Mouse (Mus musculus): ENCODE data around the gene Cep95. TPM values are rescaled to one million over a fixed set of nuclear protein-coding genes. Genes with fewer than 3 reads are reported as not detected.
"Not testable (repeated sequence)": the region's sequence is repeated elsewhere in the genome, so short reads cannot be mapped to it uniquely, and the experiment has no call there.

Gene Cep95
- polyA plus RNA-seq, 1 experiment from 2014 or later: 14.6 TPM

DNA sequence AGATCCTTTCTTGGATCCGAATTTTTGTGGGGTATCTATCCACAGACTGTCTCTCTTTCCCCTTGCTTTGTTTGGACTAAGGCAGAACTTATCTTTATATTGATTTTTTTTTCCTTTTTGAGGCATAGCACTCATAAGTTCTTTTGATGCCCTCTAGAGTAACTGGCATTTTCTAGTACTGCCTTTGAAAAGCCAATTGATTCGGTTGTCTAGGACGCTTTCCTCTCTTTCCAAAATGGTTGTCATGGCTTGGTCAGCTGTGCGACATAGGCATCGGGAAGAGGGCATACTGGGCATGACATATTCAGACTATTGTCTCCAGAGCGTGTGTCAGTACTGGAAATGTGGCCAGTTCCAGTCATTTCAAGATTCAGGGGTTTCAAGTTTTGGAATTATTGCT, 597 bp downstream of the Cep95 start:
- peak overlapping the region; percentile 88 for H3K4me3 ChIP-seq (replicated peaks)
- 0% methylated on average over 6 of the region's 6 CpGs for whole genome bisulfite sequencing
- no peaks in the 10 kb centered on the region for H3K27me3 ChIP-seq (replicated peaks)
- H3K4me1 ChIP-seq (replicated peaks): peaks cover 4% of the 10 kb centered on the region; the same call in 1 of the 2 replicates
- H3K9me3 ChIP-seq: no peaks in the 10 kb centered on the region
- peaks cover 8% of the 10 kb centered on the region for H3K36me3 ChIP-seq
- ATAC-seq: no peak
- H3K4me2 ChIP-seq (replicated peaks): peak overlapping the region; percentile 64
- H3K9ac ChIP-seq: peak overlapping the region; percentile 79
- H3K27ac ChIP-seq: peak overlapping the region; percentile 100

DNA sequence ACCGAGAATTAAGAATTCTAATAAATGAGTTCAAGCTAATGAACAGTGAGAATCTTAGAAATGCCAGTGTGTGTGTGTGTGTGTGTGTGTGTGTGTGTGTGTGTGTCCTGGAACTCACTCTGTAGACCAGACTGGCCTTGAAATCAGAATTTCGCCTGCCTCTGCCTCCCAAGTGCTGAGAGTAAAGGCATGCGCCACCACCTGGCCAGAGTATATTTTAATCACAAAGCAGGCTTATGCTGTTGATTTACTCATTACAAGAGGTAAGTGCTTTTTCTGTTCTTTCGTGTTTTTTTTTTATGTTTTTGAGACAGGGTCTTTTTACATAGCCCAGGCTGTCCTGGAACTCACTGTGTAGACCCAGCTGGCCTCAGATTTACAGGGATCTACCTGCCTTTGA, 4.8 kb downstream of the Cep95 start:
- H3K36me3 ChIP-seq: peaks cover 18% of the 10 kb centered on the region

DNA sequence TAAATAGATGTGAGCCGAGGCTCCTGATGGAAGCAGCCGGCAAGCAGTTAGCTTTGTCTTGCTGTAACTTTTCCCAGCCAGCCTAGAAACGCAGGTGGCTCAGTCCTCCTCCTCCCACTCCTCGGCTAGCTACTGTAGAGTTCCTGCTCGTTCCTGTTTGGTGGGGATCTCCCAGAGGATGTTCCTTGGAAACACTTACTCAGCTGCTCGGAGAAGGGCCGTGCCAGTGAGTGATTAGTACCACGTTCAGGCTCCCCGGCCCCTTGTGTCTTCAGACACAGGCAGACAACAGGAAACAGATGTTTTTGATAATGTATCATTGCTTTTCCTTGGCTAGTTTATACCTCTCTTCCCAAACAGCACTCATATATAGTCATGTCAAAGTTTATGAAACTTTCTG, 6.6 kb downstream of the Cep95 start:
- Histone ChIP-seq H3K9ac (no peak overlapping the region), H3K27ac (no peak overlapping the region), H3K4me2 (replicated peaks) (no peak overlapping the region), H3K9me3 (no peaks in the 10 kb centered on the region), H3K36me3 (peaks cover 21% of the 10 kb centered on the region), H3K4me1 (replicated peaks) (no peaks in the 10 kb centered on the region), H3K27me3 (replicated peaks) (no peaks in the 10 kb centered on the region), H3K4me3 (replicated peaks) (no peak overlapping the region)
- no peak; the same call in 1 of the 2 replicates for ATAC-seq
- 58% methylated on average over 9 of the region's 9 CpGs for WGBS

More for the DNA sequence above, 4.8 kb downstream of the Cep95 start:
- H3K9ac ChIP-seq: no peak overlapping the region
- H3K4me1 ChIP-seq (replicated peaks): no peaks in the 10 kb centered on the region
- 76% methylated on average over 4 of the region's 4 CpGs for WGBS
- no peak overlapping the region for H3K27ac ChIP-seq
- no peak for ATAC-seq
- H3K27me3 ChIP-seq (replicated peaks): no peaks in the 10 kb centered on the region
- H3K4me2 ChIP-seq (replicated peaks): no peak overlapping the region
- no peak overlapping the region for H3K4me3 ChIP-seq (replicated peaks)
- no peaks in the 10 kb centered on the region for H3K9me3 ChIP-seq

DNA sequence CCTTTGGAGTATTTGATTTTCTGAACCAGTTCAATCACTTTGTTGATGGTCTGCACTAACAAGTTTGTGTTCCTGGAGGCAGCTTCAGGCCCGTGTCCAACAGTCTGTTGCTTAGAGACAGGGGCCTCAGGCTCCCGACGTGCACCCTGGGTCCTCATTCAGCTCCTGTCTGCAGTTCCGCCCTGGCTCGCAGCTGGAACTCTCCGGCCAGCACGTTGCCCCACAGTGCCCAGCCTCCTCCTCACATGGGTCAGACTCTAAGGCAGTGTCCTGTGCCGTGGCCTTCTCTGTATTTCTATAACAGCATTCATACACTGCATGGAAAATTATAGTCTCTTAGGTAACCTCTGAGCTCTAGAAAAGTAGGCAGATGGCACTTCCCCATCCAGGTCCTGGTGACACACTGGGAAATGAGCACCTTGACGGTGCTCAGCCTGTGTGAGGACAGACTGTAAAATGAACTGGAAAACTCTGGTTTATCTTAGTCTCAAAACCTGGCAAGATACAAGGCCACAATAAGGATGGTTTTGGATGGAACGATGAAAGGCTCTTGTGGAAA, 13.1 kb downstream of the Cep95 start:
- Histone ChIP-seq H3K9me3 (no peaks in the 10 kb centered on the region), H3K4me2 (replicated peaks) (no peak overlapping the region), H3K4me1 (replicated peaks) (no peaks in the 10 kb centered on the region), H3K27ac (no peak overlapping the region), H3K36me3 (peaks cover 31% of the 10 kb centered on the region), H3K9ac (no peak overlapping the region), H3K27me3 (replicated peaks) (no peaks in the 10 kb centered on the region), H3K4me3 (replicated peaks) (no peak overlapping the region)
- no peak for ATAC-seq
- WGBS: 80% methylated on average over 10 of the region's 10 CpGs

DNA sequence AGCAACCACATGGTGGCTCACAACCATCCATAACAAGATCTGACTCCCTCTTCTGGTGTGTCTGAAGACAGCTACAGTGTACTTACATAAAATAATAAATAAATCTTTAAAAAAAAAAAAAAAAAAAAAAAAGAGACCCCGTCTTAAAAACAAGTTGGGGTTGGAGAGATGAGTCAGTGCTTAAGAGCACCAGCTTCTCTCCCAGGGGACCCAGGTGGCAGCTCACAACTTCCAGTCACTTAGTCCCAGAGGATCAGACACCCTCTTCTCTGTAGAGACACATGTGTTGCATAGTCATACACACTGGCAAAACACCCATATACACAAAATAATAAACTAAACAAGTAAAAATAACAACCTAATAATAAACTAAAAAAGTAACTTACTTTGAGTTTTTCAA, 18.4 kb downstream of the Cep95 start:
- H3K4me3 ChIP-seq (replicated peaks); H3K9me3 ChIP-seq; H3K4me2 ChIP-seq (replicated peaks); H3K4me1 ChIP-seq (replicated peaks); ATAC-seq; H3K27me3 ChIP-seq (replicated peaks); H3K9ac ChIP-seq; H3K27ac ChIP-seq: not testable (repeated sequence)
- 83% methylated on average over 1 of the region's 1 CpGs for WGBS
- peaks cover 23% of the 10 kb centered on the region for H3K36me3 ChIP-seq

DNA sequence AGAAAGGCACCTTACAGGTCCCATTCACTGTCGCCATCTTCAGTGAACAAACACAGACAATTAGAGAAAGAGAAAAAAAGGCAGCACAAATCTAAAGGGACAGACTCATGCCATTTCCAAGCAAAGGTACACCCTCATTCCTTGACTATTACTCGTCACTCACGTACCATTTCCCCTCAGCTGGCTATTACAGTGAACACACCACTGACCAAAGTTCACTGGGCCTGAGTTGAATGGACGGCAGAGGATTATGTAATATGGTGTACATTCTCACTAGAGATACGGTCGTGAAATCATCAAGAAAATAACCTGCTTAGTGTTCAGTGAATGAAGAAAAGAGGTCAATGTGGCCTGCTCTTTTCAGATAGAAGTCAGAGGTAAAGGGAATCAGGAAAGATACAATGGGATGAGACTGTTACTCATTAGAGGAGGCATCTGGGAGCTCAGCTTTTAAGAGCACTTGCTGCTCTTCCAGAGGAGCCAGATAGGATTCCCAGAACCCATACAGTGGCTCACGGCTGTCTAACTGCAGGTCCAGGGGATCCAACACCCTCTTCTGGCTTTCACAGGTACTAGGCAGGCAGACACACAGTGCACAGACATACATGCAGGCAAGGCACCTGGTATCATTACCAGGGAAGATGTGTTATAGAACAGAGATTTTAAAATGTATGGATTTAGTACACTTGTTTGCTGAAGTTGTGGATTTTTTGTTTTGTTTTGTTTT, 23.5 kb downstream of the Cep95 start:
- ATAC-seq: peak; percentile 92
- peaks cover 28% of the 10 kb centered on the region for H3K36me3 ChIP-seq

DNA sequence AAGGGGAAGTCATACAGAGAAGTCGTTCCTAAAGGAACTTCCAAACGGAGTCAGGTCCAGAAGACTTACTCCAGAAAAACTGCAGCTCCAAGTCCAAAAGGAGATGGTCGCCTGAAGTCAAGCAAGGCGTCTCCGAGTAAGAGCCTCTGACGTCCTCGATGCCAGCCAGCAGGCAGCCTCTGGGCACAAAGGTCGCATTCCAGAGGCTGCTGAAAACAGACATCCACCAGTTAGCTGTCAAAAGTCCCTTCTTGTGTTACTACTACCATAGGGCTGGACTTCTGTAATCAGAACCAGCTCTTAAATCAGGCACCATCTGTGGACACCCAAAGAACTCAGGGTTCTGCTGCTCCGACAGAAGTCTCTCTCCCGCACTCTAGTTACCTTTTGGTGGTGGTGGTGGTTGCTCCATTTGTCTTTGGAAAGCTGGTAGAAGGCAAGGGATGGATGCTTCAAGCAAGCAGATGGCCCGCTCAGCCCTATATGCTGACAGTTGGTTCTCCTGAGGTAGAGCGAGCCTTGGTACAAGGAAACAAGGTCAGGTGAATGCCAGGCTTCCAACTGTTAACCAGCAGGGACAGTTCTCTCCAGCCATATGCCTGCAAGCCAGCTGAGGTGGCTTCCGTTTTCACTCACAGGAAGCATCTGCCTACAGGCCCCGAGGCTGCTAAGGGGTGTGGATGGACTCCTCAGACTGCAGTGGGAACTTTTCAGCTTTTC, 25.7 kb downstream of the Cep95 start:
- H3K4me1 ChIP-seq (replicated peaks): no peaks in the 10 kb centered on the region; the same call in 1 of the 2 replicates

More for the DNA sequence above, 23.5 kb downstream of the Cep95 start:
- Histone ChIP-seq H3K27ac (peak overlapping the region; percentile 68), H3K4me1 (replicated peaks) (no peaks in the 10 kb centered on the region), H3K27me3 (replicated peaks) (no peaks in the 10 kb centered on the region), H3K9ac (no peak overlapping the region), H3K4me3 (replicated peaks) (no peak overlapping the region), H3K9me3 (no peaks in the 10 kb centered on the region), H3K4me2 (replicated peaks) (no peak overlapping the region)
- 75% methylated on average over 7 of the region's 7 CpGs for WGBS

DNA sequence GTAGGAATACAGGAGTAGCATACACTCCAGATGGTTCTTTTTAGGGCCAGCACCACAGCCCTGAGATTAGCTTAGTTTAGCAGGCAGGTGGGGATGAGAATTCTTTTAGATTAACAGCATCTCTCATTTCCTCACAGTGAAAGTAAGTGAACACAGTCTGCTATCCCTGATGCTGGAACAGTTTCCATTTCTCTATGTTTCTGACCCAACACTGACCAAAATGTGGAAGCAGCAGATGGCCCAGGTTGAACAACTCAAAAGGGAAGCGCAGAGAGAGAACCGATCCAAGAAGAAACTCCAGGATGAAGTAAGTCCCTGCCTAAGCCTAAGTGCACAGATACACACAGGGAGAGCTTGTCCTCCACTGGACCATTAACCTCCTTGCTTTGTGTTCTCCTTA, 26.3 kb downstream of the Cep95 start:
- H3K27me3 ChIP-seq (replicated peaks): no peaks in the 10 kb centered on the region
- H3K4me1 ChIP-seq (replicated peaks): no peaks in the 10 kb centered on the region; the same call in 1 of the 2 replicates
- H3K9me3 ChIP-seq: no peaks in the 10 kb centered on the region
- WGBS: 95% methylated on average over 2 of the region's 2 CpGs
- H3K36me3 ChIP-seq: peaks cover 33% of the 10 kb centered on the region
- no peak overlapping the region for H3K9ac ChIP-seq
- ATAC-seq: no peak
- no peak overlapping the region for H3K4me2 ChIP-seq (replicated peaks)
- H3K27ac ChIP-seq: no peak overlapping the region
- no peak overlapping the region for H3K4me3 ChIP-seq (replicated peaks)

More for the DNA sequence above, 25.7 kb downstream of the Cep95 start:
- H3K4me3 ChIP-seq (replicated peaks): no peak overlapping the region
- peaks cover 32% of the 10 kb centered on the region for H3K36me3 ChIP-seq
- no peaks in the 10 kb centered on the region for H3K27me3 ChIP-seq (replicated peaks)
- H3K9ac ChIP-seq: no peak overlapping the region
- no peak overlapping the region for H3K27ac ChIP-seq
- WGBS: 67% methylated on average over 14 of the region's 14 CpGs
- H3K9me3 ChIP-seq: no peaks in the 10 kb centered on the region
- H3K4me2 ChIP-seq (replicated peaks): no peak overlapping the region
- ATAC-seq: no peak

DNA sequence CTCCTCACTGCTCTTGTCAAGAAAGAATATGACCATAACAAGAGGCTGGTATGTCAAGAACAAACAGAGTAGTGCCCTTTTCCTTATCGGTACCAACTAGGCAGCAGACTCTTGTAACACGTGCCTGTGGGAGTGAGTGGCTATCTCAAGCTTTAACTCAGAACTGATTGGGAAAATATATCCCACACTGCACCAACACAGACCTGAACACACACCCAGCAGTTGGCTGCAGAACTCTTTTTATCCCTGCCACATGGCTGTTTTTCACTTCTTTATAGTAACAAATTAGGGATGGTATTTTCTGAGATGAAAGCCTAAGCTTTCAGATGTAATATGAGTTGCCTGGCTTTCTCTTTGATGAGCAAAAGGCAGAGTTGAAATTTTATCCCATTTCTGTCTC, 26.7 kb downstream of the Cep95 start:
- H3K27ac ChIP-seq: no peak overlapping the region
- no peaks in the 10 kb centered on the region; the same call in 1 of the 2 replicates for H3K4me1 ChIP-seq (replicated peaks)
- no peak overlapping the region for H3K4me3 ChIP-seq (replicated peaks)
- no peaks in the 10 kb centered on the region for H3K9me3 ChIP-seq
- ATAC-seq: no peak
- H3K4me2 ChIP-seq (replicated peaks): no peak overlapping the region
- H3K36me3 ChIP-seq: peaks cover 32% of the 10 kb centered on the region
- no peak overlapping the region for H3K9ac ChIP-seq
- no peaks in the 10 kb centered on the region for H3K27me3 ChIP-seq (replicated peaks)
- 82% methylated on average over 2 of the region's 2 CpGs for WGBS

DNA sequence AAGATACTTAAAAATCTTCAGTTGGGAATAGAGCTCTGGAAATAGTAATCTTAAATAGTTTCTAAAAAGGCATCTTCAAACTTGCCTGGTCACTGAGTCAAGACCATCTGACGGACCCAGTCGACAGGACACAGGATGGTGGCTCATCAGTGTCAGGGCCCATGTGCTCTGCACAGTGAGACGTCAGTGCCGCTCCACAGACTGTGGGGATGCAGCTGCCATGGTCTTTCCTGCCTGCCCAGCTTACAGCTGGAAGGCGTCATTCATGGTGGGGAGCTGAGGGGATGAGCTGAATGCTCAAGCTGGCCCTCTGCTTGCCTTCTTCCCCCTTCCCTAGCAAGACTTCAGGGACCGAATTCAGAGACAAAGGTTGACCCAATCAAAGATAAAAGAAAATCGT, 27.3 kb downstream of the Cep95 start:
- H3K27ac ChIP-seq: no peak overlapping the region
- no peak overlapping the region for H3K4me3 ChIP-seq (replicated peaks)
- H3K4me1 ChIP-seq (replicated peaks): no peaks in the 10 kb centered on the region; the same call in 1 of the 2 replicates
- no peaks in the 10 kb centered on the region for H3K9me3 ChIP-seq
- no peaks in the 10 kb centered on the region for H3K27me3 ChIP-seq (replicated peaks)
- 76% methylated on average over 7 of the region's 7 CpGs for WGBS
- H3K4me2 ChIP-seq (replicated peaks): no peak overlapping the region
- peaks cover 27% of the 10 kb centered on the region for H3K36me3 ChIP-seq
- no peak overlapping the region for H3K9ac ChIP-seq
- no peak for ATAC-seq

DNA sequence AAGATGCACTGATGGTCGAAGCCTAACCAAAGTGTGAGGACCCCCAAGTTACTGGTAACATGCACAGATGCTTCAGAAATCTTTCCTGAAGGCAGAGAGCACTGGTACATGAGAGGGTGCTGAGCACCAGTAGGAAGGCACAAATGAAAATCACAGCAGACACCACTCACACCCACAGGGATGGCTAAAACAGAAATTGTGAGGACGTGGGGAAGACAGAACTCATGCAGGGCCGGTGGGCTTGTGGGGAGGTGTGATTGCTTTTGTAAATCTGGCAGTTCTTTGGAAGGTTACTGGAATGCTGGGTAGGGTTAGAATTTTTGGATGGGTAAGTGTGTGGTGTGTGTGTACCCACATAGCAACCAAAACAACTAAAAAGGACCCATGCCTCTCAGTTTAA, 28.1 kb downstream of the Cep95 start:
- ATAC-seq: no peak
- peaks cover 27% of the 10 kb centered on the region for H3K36me3 ChIP-seq
- no peaks in the 10 kb centered on the region; the same call in 1 of the 2 replicates for H3K4me1 ChIP-seq (replicated peaks)
- no peaks in the 10 kb centered on the region for H3K9me3 ChIP-seq
- H3K9ac ChIP-seq: no peak overlapping the region
- H3K27ac ChIP-seq: no peak overlapping the region
- no peaks in the 10 kb centered on the region for H3K27me3 ChIP-seq (replicated peaks)
- H3K4me2 ChIP-seq (replicated peaks): no peak overlapping the region
- no peak overlapping the region for H3K4me3 ChIP-seq (replicated peaks)
- WGBS: 92% methylated on average over 3 of the region's 3 CpGs

DNA sequence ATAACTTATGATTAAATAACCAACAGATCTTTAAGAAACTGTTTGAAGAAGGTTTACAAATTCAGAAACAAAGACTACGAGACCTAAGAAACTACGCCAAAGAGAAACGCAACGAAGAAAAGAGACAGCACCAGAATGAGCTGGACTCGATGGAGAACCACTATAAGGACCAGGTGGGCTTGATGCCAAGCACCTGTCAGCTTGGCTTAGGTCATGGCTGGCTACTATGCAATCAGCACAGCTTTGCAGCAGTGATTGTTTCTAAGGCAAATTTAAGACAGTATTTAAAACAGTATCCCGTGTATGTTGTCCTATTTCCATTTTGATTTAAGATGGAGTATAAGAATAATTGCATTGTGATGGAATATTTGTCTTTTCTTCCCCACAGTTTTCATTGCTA, 28.8 kb downstream of the Cep95 start:
- no peak overlapping the region for H3K27ac ChIP-seq
- H3K9ac ChIP-seq: no peak overlapping the region
- H3K9me3 ChIP-seq: no peaks in the 10 kb centered on the region
- no peak overlapping the region for H3K4me3 ChIP-seq (replicated peaks)
- no peaks in the 10 kb centered on the region for H3K27me3 ChIP-seq (replicated peaks)
- H3K4me1 ChIP-seq (replicated peaks): no peaks in the 10 kb centered on the region; the same call in 1 of the 2 replicates
- WGBS: 79% methylated on average over 6 of the region's 6 CpGs
- peaks cover 24% of the 10 kb centered on the region for H3K36me3 ChIP-seq
- ATAC-seq: no peak
- no peak overlapping the region for H3K4me2 ChIP-seq (replicated peaks)
